Mouse (Mus musculus): ENCODE measurements around the gene Pcsk5.

GRCm38 (mm10) chr19:17410465-17411065 is 426.9 kb downstream of the Pcsk5 start:
- TF ChIP-seq POLR2A (IDR thresholded peaks at IDR 0.05; ENCODE audit: borderline replicate concordance, extremely low read depth, insufficient read depth, insufficient read length, poor library complexity, severe bottlenecking) (no peak), CTCF (IDR thresholded peaks at IDR 0.05; ENCODE audit: borderline replicate concordance, extremely low read depth, insufficient read depth, insufficient read length) (no peak)

Data from brain, embryonic 14.5 days (tissue).